Mouse (Mus musculus) spleen, adult 2 months (tissue): ENCODE data around the gene Macrod2.

ENCODE experiments used
- CTCF ChIP-seq: fragments of 200-500 bp; IDR thresholded peaks from 2 replicates; pipeline ENCODE4 v1.5.1; 2011; ENCODE audit warnings: mild to moderate bottlenecking, inconsistent platforms; ENCODE audit not compliant: insufficient read depth, insufficient read length, insufficient replicate concordance; ENCODE audit errors: extremely low read depth
- POLR2A ChIP-seq: fragments of 200-500 bp; IDR thresholded peaks from 2 replicates; pipeline ENCODE4 v1.6.1; 2011; ENCODE audit warnings: low read depth, low read length, inconsistent platforms

- TF ChIP-seq CTCF (no peak), POLR2A (no peak)
Measured at GRCm38 (mm10) chr2:141878473-141878872, 1483.4 kb downstream of the Macrod2 start.
